Mouse (Mus musculus) embryo, embryonic 11 days (tissue): ENCODE measurements at regions not wholly inside any gene's neighbourhood (a gene's known extent, or its start where the extent isn't known, plus 50 kb on each side); places are given as distances from the start of the nearest gene placed in this dataset.

Source experiments
- DNase-seq: peaks from one replicate; pipeline ENCODE4 v3.0.0-alpha.2; 2015

DNA sequence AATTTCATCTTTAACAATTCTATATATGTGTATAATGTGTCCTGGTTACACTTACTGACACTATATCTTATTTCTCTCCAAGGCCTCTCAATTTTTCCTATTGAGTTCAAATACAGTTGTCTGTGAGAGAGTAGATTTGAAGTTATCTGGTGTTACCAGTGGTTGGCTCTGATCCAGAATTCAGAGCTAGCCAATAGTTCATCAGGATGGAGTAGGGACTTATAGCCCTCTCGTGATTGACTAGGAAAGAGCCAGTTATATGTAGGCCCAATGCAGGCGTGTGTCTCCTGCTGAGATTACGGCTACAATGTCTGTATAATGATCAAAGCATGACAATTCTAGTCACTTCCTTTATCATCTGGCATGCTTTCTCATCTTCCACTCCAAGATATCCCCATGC, 1241.0 kb upstream of the Zeb2 start:
- no peak for DNase-seq

DNA sequence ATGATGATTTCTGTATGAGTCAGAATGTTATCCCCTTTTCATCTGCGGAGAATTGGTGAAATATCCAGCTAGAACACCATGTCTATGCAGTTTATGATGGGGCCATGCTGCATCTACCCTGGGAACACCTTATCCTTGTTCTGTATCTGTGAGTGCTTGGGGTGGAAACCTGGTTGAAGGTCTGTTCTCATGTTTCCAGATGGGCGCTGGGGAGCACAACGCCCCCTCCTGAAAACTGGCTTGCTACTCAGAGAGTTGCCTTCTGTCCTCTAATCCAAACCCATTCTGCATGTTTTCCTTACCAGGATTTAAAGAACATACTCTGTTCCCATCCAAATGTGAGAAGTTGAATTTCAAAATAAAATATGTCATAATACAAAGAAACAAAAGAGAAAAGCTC, 1239.5 kb upstream of the Zeb2 start:
- DNase-seq = no peak

GRCm38 (mm10) chr2:46340694-46341093, 1223.5 kb upstream of the Zeb2 start:
- no peak for DNase-seq

GRCm38 (mm10) chr2:46316666-46317065, 1199.5 kb upstream of the Zeb2 start:
- no peak for DNase-seq

- DNase-seq = no peak
Observed at GRCm38 (mm10) chr2:46315243-46315642, 1198.0 kb upstream of the Zeb2 start.

- no peak for DNase-seq
Observed at GRCm38 (mm10) chr2:46307582-46308153, 1190.5 kb upstream of the Zeb2 start.

DNA sequence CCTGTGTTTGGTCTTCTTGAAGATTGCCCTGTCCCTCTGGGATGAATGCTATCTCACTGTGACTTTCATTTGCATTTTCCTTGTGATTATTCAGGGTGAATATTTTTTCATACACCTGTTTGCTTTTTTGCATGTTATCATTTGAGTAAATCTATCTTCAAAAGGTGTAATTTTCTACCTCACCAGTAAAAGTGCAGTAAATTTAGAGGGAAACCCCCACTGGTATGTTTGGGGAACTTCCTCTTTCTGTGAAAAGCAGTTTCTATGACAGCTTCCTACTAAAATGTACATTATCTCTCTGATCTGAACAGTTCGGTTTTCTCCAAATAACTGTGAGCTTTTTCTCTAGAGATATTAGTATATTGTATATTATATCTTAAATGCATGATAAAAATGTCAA, 1185.4 kb upstream of the Zeb2 start:
- no peak for DNase-seq

DNA sequence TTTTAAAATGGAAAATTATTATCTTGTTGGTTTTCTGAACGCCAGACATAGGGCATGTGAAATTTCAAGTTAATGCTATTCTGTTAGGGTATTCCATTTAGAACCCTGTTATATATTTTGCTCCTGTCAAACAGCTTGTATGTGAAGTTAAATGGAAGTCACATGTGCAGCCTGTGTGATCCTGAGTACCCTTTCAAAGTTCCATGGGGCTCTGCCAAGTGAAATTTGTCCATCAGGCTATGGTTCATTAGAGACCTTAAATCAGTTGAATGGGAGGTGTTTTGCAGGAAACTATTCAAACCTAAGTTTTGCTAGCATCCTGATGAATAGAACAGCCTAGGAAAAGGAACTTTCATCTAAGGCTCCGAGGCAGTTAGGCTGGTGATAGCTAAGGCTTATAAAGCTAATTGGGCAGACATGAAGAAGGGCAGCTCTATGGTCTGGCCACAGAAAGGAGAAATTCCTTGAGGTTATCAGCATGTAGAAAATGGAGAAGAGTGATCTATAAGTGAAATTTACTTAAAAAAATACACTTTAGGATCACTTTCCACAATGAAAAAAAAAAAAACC, 1180.2 kb upstream of the Zeb2 start:
- no peak for DNase-seq

DNA sequence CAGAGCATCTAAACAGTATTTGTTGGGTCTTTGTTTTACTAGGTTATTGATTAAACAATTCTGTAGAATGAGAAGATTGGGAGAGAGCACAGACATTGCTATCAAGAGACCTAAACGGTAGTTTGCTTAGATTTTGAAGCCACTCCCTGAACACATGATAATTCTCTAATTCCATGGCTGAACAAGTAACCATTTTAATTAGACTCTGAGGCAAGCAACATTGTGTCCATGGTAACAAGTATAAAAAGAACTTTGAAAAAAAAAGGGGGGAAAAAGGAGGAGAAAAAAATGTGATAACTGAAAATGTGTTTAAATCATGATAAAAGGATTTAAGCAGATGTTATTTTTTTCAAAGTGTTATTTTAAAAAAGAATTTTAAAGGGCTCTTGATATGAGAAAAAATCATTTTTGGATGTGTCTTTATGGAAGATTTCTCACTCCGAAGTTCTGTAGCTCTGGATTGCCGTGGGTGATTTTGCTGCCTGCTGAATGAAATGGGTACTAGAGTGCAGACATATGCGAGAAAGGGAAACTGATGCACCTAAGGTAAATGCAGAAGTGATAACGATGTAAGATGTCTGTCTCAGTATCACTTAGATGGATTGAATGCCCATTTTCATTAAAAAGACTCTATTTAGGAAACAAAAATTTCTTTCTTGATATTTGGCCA, 1166.9 kb upstream of the Zeb2 start:
- no peak for DNase-seq

DNA sequence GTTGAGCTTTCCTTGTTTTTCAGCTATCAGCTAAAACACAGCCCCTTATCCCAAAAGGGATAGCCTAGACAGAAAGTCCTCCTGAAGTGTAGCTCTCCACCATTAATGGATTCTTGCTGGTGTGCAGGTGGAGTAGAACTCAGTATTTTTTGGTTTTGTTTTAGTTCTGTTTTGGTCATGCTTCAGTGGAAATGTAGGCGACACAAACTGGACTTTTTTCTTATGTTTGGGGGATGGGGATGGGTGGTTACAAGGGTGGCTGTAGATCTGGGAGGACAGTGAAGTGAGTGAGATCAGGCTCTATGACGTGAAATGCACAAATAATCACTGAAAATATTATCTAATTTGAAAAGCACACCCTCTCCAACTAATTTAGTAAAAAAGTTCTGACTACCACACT, 1163.6 kb upstream of the Zeb2 start:
- no peak for DNase-seq

DNA sequence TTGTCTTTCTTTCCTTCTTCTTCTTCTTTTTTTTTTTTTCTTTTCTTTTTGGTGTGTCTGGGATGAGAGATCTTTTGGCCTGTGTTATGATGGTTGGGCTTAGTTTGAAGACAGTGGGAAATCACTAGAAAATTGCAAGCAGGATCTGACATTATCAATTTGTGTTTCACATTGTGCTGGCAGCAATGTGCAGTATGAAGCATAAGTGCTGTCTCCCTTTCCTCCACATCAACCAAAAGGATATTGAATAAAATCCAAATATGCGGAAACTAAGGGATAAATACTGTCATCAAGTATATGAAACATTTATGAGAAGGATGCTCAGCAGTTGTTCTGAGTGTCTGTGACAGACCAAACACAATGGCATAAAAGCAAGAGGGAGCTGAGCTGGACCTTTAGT, 1144.4 kb upstream of the Zeb2 start:
- no peak for DNase-seq

- DNase-seq = no peak
Observed at GRCm38 (mm10) chr2:46251562-46251961, 1134.4 kb upstream of the Zeb2 start.

DNA sequence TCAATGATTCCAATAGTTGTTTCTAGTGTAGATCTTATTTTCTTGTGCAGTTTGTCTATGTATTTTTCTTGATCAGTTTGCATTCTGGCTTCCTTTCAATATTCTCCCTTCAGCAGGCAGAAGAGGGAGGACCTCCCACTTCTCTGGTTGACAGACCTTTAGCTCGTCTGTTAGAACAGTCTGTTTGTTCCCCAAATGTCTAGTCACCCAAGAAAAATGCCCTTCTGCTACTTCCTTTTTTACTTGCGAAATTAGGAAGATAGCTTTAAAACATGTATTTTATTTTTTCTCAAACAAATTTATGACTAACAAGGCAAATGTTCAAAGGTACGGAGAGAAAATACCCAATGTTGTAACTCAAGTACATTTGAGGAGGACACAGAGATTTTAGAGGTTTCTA, 1128.5 kb upstream of the Zeb2 start:
- no peak for DNase-seq

- no peak for DNase-seq
Observed at GRCm38 (mm10) chr2:46244697-46245096, 1127.5 kb upstream of the Zeb2 start.

GRCm38 (mm10) chr2:46242806-46243205, 1125.6 kb upstream of the Zeb2 start:
- DNase-seq = no peak

- no peak for DNase-seq
Observed at GRCm38 (mm10) chr2:46239874-46240273, 1122.7 kb upstream of the Zeb2 start.

DNA sequence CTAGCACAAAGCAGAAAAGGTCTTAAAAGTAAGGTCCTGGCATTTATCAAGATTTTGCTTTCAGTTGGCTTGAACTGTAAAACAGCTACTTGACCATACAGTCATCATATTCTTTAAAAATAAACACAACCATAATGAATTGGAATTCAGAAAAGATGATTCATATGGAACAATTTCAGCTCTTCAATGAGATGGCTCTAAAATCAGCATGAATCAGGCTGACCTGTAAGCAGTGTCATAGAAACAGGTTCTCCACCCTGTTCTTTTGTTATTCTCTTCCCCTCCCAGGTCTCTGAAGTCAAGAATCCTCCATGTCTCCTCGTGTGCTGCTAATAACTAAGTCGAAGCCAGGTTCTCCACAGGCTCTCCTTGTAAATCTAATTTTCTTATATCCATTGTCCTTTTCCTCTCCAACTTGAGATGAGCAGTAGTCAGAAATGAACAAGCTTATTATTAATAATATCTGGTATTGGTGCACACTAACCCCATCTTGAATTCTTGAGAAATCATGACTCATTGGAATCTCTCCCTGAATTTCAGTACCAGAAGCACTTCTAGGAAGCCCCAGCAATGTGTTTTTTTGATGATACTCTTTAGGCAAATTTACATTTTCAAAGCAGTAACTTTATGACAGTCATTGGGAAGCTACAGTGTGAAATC, 1113.7 kb upstream of the Zeb2 start:
- no peak for DNase-seq

DNA sequence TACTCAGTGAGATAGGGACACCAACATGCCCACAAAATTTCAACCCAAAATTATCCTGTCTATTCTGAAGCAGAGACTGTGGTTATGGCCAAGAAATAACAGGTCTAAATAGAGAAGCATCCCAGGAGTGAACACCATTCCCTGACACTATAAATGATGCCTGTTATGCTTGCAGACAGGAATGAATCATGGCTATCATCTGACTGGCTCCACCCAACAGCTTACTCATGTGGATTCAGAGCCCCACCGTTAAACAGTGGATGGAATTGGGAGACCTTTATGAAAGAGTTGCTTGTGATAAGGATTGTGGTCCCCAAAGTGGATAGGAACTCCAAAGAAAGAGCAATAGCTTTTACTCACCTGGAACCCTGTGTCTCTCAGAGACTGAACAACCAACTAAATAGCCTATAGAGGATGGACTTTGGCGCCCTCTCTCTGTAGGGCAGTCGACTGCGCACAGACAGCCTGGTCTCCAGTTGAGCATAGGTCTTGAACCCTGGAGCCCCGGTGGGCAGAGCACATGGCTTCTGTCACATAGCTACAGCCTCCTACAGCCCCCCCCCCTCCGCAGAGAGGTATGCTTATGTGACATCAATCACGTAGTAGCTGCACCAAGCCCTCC, 1101.3 kb upstream of the Zeb2 start:
- DNase-seq = no peak

GRCm38 (mm10) chr2:46199341-46199740, 1082.1 kb upstream of the Zeb2 start:
- no peak for DNase-seq

DNA sequence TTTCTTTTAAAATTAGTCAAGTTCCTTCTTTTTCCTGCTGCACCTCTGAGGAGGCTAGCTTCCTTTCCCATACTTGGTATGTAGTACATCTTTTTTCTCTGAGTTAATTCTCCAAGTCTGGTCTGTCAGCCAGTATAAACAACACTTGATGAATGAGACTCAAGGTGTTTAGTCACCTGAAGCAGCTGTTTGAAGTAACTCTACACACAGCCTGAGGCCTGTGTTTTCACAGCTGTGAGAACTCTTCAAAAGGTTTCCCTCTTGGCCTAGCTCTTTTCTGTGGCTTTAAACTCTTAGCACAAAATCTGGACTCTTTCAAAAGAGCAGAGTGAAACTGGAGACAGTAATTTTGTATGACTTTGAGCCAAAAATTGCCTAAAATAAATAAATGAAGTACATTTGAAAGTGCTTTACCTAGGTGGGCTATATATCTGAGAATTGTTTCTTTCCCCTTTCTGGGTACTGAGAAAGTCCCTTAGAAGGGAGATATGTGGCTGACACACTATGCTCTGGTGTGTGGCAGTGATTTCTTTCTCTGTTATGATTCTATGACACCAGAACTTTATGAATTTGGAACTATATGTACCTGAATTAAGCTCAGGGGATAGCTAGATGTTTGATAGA, 1070.2 kb upstream of the Zeb2 start:
- peak; percentile 68 for DNase-seq

DNA sequence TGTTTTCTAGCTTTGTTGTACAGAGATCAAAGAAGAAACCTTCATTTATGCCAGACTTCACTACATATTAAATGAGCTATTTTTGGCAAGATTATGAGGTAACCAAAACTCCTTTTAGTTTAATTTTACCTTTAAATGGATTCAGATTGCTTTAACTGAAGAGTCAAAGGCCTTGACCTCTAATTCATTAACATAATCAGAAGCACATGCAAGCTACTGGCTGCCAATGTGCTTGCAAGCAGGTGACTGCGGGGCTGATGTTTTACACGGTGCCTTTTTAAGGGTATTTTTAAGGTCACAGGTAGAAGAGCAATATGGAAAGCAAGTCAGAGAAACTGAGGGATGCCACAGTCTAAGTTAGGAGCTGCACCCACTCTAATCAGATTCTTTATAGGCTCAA, 1066.0 kb upstream of the Zeb2 start:
- peak; percentile 47 for DNase-seq

DNA sequence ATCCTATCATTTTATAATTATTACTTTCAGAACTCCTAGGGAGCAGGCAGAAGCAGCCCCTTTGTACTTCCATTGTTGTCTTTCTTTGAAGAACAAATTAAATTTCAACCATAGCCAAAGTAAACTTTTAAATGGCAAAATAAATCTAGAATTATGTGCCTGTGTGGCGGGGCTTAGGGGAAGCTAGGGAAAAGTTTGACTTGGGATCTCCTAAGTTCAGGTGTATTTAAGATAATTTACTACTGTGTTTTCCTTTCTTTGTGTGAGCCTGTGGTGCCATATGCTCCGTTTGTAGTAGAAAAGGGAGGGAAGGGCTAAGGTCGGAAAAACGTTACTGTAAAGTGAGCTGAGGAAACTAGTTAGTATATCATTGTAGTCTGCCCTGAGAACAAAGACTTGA, 1062.5 kb upstream of the Zeb2 start:
- DNase-seq = no peak

DNA sequence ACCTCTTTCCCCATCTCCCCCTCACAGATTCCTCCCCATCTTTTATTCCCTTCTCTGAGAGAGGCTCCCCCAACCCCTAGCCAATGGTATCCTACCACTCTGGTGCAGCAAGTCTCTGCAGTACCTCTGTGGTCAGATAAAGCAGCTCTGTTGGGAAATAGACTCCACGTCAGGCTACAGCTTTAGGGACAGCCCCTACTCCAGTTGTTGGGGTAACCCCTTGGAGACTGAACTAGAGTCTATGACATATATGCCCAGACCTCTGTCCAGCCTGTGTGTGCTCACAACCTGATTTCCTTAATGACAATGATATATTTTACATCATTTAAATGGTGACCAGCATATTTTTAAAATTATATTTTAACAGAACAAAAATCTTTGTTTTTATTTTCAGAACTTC, 1051.3 kb upstream of the Zeb2 start:
- no peak for DNase-seq
